Mouse (Mus musculus) hematopoietic stem cell, adult 5-6 weeks (primary cell): Measurements from ENCODE around the gene Lrrc8b. TPM values are rescaled to one million over a fixed set of nuclear protein-coding genes. Genes with fewer than 3 reads are reported as not detected.

Experiments used
- ATAC-seq, 2 experiments: fragments of 125-278 bp in 1 of 2; replicated peaks in 1 of 2; 2 replicates each; pipeline ENCODE4 v1.8.0; 2016 to 2017; ENCODE audit warnings: inconsistent platforms in 2 of 2, mild to moderate bottlenecking in 2 of 2, moderate number of reproducible peaks in 2 of 2, low read depth in 1 of 2, moderate TSS enrichment in 1 of 2; ENCODE audit not compliant: low FRiP score in 2 of 2, poor library complexity in 2 of 2, severe bottlenecking in 2 of 2, insufficient read depth in 1 of 2, low TSS enrichment in 1 of 2
- total RNA-seq: library from RNA; stranded (forward); fragments of 172-1452, 232-1000 nt; gene quantifications from 2 replicates; pipeline ENCODE4 v1.2.3, GENCODE M21; 2017

Lrrc8b gene
- 10.0 and 10.4 TPM in 2 replicates for total RNA-seq

- peak; percentile 86 to 90 for ATAC-seq
These were observed at the start of gene Lrrc8b for GRCm38 (mm10) chr5:105415198-105415791. Lrrc8b (plus strand) TSS chr5:105415775.

GRCm38 (mm10) chr5:105381482-105381881, 34.1 kb upstream of the Lrrc8b start:
- ATAC-seq: no peak

- ATAC-seq: no peak
These were observed 25.2 kb upstream of the Lrrc8b start for GRCm38 (mm10) chr5:105390346-105390745.

DNA sequence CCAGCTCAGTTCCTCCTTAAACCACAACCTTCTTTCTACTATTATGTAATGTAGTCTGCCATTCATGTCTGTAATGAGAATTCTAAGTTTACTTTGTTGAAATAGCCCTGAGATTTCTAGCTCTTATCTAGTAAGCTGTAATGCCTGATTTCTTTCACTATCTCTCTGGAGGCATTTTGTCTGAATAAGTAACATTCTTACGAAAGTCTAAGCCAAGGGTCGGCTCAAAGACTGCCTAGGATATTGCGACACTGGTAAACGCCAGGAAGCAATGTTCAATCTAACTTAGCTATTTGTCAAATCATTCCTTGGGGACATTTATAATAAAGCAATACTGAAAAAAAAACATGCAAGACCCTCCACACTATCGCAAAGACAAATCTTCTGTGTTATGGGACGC, 21.8 kb upstream of the Lrrc8b start:
- ATAC-seq: no peak

- peak; percentile 69 to 82 for ATAC-seq
These were observed 20.4 kb upstream of the Lrrc8b start for GRCm38 (mm10) chr5:105395188-105395587.

DNA sequence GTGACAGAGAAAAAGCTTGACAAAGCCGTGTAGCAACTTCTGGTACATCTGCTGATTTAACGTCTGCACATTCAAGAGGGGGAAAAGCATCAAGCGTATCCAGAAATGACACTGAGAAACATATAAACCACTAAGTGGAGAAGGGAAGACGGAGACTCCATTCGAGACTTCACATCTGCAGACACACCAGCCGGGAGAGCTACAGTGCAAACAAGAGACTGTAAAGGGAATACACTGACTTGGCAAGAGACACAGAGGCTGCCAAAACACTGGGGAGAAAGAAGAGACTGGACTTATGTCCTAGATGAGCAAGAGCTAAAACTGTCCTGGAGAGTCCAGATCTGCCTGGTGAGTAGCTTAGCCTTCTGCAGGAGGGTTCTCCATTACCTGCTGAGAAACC, 16.6 kb upstream of the Lrrc8b start:
- no peak for ATAC-seq

GRCm38 (mm10) chr5:105399631-105400423, 15.7 kb upstream of the Lrrc8b start:
- peak; percentile 46 to 47; a peak in 1 of 4 replicates for ATAC-seq

GRCm38 (mm10) chr5:105400424-105401375, 14.9 kb upstream of the Lrrc8b start:
- ATAC-seq: no peak

GRCm38 (mm10) chr5:105401536-105401935, 14.0 kb upstream of the Lrrc8b start:
- ATAC-seq: no peak

DNA sequence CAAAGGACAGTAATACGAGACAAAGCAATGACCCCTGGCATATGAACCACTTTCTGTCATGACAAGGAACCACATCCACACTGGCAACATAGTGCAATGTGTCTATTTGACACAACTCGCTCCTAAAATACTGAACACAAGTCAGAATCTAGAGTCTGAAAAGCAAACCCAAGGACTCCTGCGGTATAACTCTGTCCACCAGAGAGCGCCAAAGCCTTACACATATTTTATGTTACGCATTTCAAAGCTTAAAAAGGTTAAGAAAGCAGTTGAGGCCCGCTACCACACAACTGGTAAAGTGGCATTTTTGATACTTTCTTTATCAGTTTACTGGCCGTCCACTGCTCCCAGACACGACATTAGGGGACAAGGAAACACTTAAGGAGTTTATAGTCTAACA, 10.6 kb upstream of the Lrrc8b start:
- peak; percentile 56 to 65; a peak in 3 of 4 replicates for ATAC-seq

GRCm38 (mm10) chr5:105407661-105408060, 7.9 kb upstream of the Lrrc8b start:
- no peak for ATAC-seq

GRCm38 (mm10) chr5:105409092-105409491, 6.5 kb upstream of the Lrrc8b start:
- ATAC-seq: peak; percentile 86 to 87

GRCm38 (mm10) chr5:105410521-105411293, 4.9 kb upstream of the Lrrc8b start:
- no peak for ATAC-seq

GRCm38 (mm10) chr5:105411294-105411570, 4.3 kb upstream of the Lrrc8b start:
- no peak for ATAC-seq

DNA sequence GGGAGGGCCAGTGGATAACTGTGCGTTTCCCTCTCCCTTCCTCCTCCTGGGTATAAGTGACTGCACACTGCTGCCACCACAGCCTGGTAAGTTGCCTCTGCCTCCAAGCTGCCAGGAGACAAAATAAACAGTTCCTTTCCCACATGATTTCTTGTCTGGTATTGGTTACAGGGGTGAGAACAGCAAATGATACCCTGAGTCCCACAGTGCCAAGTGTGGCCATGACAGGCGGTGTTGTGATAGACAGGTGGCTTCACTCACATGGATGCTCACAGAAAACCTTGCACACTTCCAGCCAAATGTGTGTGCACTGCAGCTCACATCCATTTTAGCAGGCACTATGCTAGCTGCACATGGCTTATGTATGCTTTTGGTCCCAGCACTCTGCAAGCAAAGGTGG, 3.8 kb upstream of the Lrrc8b start:
- ATAC-seq: no peak

DNA sequence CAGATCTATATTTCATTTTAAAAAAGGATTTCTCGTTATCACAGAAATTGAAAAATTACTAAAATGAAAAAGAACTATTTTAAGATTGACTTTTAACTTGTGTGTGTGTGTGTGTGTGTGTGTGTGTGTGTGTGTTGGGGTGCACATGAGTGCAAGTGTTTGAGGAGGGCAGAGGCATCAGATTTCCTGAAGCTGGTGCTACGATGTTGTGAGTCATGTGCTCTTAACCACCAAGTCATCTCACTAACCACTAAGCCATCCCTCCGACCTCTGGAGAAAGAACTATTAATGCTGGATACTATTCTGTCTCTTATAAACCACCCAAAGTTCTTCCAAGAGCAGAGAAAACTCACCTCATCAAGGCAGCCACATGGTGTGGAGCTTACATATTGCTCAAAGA, 2.9 kb upstream of the Lrrc8b start:
- no peak for ATAC-seq

GRCm38 (mm10) chr5:105414341-105415120, 1.0 kb upstream of the Lrrc8b start:
- ATAC-seq: no peak
